Mouse (Mus musculus) ES-Bruce4 (cell line): ENCODE results near the gene Mgarp. TPM values are rescaled to one million over a fixed set of nuclear protein-coding genes. Genes with fewer than 3 reads are reported as not detected.

Experiments
- H3K27ac ChIP-seq: 2 replicates; pipeline ENCODE4 v1.5.1; 2012; ENCODE audit warnings: low read length, inconsistent platforms; ENCODE audit not compliant: insufficient read depth
- H3K27me3 ChIP-seq: 2 replicates; pipeline ENCODE4 v1.6.1; 2012; ENCODE audit warnings: mild to moderate bottlenecking, low read length, inconsistent platforms; ENCODE audit not compliant: control insufficient read depth, poor library complexity, insufficient read depth, severe bottlenecking
- H3K36me3 ChIP-seq: 2 replicates; pipeline ENCODE4 v1.6.1; 2012; ENCODE audit warnings: inconsistent platforms, mild to moderate bottlenecking, low read length, moderate library complexity; ENCODE audit not compliant: control insufficient read depth, poor library complexity, insufficient read depth, severe bottlenecking
- H3K4me1 ChIP-seq: one replicate; pipeline ENCODE4 v1.8.1; 2011; ENCODE audit warnings: low read length; ENCODE audit not compliant: control insufficient read depth, insufficient read depth
- H3K4me3 ChIP-seq: 2 replicates; pipeline ENCODE4 v1.5.1; 2011; ENCODE audit warnings: low read depth, mild to moderate bottlenecking, low read length
- H3K9ac ChIP-seq: 2 replicates; pipeline ENCODE4 v1.6.1; 2012; ENCODE audit warnings: low read depth, mild to moderate bottlenecking, inconsistent platforms; ENCODE audit not compliant: poor library complexity, severe bottlenecking
- H3K9me3 ChIP-seq: replicated peaks from 2 replicates; pipeline ENCODE4 v1.6.1; 2012; ENCODE audit warnings: mild to moderate bottlenecking, low read length, inconsistent platforms; ENCODE audit not compliant: control insufficient read depth, poor library complexity, insufficient read depth, severe bottlenecking
- CTCF ChIP-seq: IDR thresholded peaks from one replicate; pipeline ENCODE4 v1.8.1; 2011; ENCODE audit warnings: low read depth, low read length
- EP300 ChIP-seq: IDR thresholded peaks from 2 replicates; pipeline ENCODE4 v1.6.1; 2011; ENCODE audit warnings: low read depth, low read length; ENCODE audit not compliant: insufficient read depth
- POLR2A ChIP-seq: IDR thresholded peaks from one replicate; pipeline ENCODE4 v1.8.1; 2011; ENCODE audit warnings: low read length; ENCODE audit not compliant: insufficient read depth
- polyA plus RNA-seq: library from polyadenylated mRNA; stranded (reverse); fragments of >200 nt; gene quantifications from 2 replicates; pipeline ENCODE4 v1.2.4, GENCODE M21; 2011; ENCODE audit warnings: low read depth; ENCODE audit not compliant: missing spikeins, insufficient read depth, insufficient read length

The Mgarp gene
- polyA plus RNA-seq, 1 experiment = 9.8 TPM

DNA sequence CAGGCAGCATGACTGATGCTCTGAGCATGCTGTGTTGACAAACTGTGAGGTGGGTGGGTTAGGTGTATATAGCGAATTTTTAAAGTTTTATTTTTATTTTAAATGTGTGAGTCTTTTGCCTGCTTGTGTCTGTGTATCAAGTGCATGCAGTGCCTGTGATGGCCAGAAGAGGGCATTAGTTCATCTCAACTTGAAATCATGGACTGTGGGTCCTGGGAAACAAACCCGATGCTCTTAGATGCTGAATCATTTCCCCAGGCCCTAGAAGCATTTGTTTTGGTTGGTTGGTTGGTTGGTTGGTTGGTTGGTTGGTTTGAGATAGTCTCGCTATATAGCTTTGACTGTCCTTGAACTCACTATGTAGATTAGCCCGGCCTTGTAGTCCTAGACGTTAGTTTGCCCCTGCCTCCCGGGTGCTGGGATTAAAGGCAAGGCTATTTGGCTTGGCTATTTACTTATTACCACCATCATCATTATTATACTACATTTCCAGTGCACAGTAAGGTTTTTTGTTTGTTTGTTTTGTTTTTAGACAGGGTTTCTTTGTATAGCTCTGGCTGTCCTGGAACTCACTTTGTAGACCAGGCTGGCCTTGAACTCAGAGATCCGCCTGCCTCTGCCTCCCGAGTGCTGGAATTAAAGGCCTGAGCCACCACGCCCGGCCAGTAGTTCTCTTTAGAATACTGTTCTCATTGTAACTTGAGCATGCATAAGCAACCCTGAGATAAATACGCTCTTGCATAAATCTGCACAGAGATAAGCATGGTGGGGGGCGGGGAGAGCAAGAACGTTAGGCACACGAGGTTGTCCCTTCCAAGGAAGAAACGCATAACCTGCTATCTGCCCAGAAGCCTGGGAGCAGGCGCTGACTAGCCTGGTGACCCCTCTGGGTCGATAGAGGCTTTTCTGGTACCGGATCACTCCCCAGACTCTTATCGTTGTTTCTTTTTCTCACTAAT, 21.0 kb downstream of the Mgarp start:
- H3K9me3 ChIP-seq = no peaks in the 10 kb centered on the region
- TF ChIP-seq EP300 (no peak), CTCF (peak; percentile 28)
- H3K27me3 ChIP-seq = no peaks in the 10 kb centered on the region
- H3K27ac ChIP-seq = no peak overlapping the region
- H3K36me3 ChIP-seq = no peaks in the 10 kb centered on the region
- H3K4me3 ChIP-seq = no peak overlapping the region
- H3K4me1 ChIP-seq = no peaks in the 10 kb centered on the region
- no peak overlapping the region for H3K9ac ChIP-seq

DNA sequence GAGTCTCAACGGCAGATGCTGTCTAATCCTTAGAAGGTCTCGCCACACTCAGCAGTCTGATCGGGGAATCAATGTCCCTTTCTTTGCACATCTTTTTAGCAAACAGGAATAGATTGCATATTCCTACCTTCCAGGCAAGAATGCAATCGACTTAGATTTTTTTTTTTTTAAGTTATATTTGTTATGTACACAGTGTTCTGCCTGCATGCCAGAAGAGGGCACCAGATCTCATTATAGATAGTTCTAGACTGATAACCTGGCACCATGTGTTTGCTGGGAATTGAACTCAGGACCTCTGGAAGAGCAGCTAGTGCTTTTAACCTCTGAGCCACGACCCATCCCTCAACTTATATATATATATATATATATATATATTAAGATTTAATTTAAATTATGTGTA, 23.0 kb downstream of the Mgarp start:
- H3K9me3 ChIP-seq = no peaks in the 10 kb centered on the region
- H3K27me3 ChIP-seq = no peaks in the 10 kb centered on the region
- H3K9ac ChIP-seq = no peak overlapping the region
- no peaks in the 10 kb centered on the region for H3K4me1 ChIP-seq
- no peak overlapping the region for H3K4me3 ChIP-seq
- H3K36me3 ChIP-seq = no peaks in the 10 kb centered on the region
- TF ChIP-seq POLR2A (no peak), EP300 (no peak), CTCF (no peak)
- H3K27ac ChIP-seq = no peak overlapping the region

DNA sequence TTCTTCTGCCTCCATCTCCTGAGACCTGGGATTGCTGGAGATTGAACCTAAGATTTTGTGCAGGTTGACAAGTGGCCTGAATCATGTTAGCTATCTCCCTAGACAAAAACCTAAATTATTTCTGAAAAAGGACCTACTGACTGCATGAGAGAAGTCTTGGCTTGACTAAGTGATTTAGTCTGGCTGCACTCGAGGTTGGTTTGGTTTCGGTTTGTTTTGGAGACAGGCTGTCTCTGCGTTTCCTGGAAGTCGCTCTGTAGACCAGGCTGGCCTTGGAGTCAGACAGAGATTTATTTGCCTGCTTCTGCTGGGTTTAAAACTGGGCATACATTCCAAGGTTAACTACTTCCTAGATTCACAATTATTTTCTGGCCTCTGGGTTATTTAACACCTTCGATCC, 23.7 kb downstream of the Mgarp start:
- no peaks in the 10 kb centered on the region for H3K4me1 ChIP-seq
- no peak overlapping the region for H3K4me3 ChIP-seq
- no peak overlapping the region for H3K27ac ChIP-seq
- TF ChIP-seq CTCF = no peak
- TF ChIP-seq EP300 = no peak
- TF ChIP-seq POLR2A = no peak
- H3K9ac ChIP-seq = no peak overlapping the region
- H3K36me3 ChIP-seq = no peaks in the 10 kb centered on the region
- no peaks in the 10 kb centered on the region for H3K9me3 ChIP-seq
- no peaks in the 10 kb centered on the region for H3K27me3 ChIP-seq

DNA sequence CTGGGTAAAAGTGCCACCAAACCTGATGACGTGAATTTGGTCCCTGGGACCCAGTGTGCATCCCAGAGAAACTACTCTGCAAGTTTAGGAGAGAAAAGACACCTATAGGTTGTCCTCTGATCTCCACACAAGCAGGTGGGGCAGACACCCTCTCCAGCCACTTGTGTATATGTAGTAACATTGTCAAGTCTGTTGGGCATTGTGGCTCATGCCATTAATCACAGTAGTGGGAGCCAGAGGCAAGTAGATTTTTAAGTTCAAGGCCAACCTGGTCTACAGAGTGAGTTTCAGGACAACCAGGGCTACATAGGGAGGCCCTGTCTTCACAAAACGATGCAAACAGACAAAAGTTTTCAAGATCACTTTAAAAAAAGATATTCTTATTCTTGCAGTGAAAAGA, 24.7 kb downstream of the Mgarp start:
- H3K36me3 ChIP-seq = no peaks in the 10 kb centered on the region
- H3K27ac ChIP-seq = no peak overlapping the region
- no peak for TF ChIP-seq POLR2A
- no peak for TF ChIP-seq CTCF
- no peak for TF ChIP-seq EP300
- H3K9ac ChIP-seq = no peak overlapping the region
- no peaks in the 10 kb centered on the region for H3K9me3 ChIP-seq
- H3K27me3 ChIP-seq = no peaks in the 10 kb centered on the region
- H3K4me1 ChIP-seq = no peaks in the 10 kb centered on the region
- H3K4me3 ChIP-seq = no peak overlapping the region

DNA sequence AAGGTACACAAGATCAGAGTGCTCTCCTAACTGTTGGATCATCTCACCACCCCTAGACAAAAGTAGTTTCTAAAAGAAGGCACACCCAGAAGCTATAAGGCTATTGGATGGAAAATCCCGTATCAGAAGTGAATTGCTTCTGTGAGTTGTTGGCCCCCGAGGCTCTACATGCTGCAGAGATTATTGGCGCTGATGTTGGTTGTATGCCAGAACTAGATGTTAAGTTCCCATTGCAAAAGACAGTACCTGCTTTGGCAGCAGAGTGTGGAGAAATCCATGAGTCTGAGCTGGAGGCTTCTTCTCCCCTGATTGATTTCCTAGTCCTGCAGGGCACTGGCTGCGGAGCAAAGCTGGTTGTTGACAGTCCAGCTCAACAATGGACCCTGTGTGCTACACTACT, 28.5 kb downstream of the Mgarp start:
- H3K27me3 ChIP-seq = no peaks in the 10 kb centered on the region
- H3K4me1 ChIP-seq = no peaks in the 10 kb centered on the region
- H3K4me3 ChIP-seq = no peak overlapping the region
- H3K27ac ChIP-seq = no peak overlapping the region
- no peaks in the 10 kb centered on the region for H3K36me3 ChIP-seq
- H3K9ac ChIP-seq = no peak overlapping the region
- no peaks in the 10 kb centered on the region for H3K9me3 ChIP-seq
- TF ChIP-seq EP300 (no peak), POLR2A (no peak), CTCF (no peak)

DNA sequence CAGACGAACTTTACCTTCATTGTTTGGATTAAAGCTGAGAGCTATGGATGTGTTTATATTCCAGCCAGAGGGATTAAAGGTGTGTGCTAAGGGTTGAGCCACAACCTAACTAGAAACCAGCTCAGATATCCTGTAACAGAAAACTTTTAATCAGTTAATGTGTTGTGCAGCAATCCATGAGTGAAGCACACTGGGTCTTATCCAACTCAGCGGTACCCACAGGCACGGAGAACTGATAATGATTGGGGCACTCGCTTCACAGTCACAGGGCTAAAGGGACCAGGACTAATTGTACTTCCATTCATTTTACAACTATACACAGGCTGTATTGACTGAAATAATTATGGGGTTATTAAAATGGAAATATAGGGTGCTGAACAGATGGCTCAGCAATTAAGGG, 29.6 kb downstream of the Mgarp start:
- Histone ChIP-seq H3K27me3 (no peaks in the 10 kb centered on the region), H3K4me1 (no peaks in the 10 kb centered on the region), H3K4me3 (no peak overlapping the region), H3K27ac (no peak overlapping the region), H3K9me3 (no peaks in the 10 kb centered on the region), H3K9ac (no peak overlapping the region), H3K36me3 (no peaks in the 10 kb centered on the region)
- no peak for TF ChIP-seq EP300
- TF ChIP-seq POLR2A = no peak
- TF ChIP-seq CTCF = no peak
